Mouse (Mus musculus) stomach, postnatal 0 days (tissue): ENCODE data around the gene Ttc9c.

Experiments used
- CTCF ChIP-seq: IDR thresholded peaks from 2 replicates; pipeline ENCODE4 v1.5.1; 2016; ENCODE audit warnings: antibody characterized with exemption, low read depth, mild to moderate bottlenecking, moderate library complexity
- EP300 ChIP-seq: optimal IDR thresholded peaks from 2 replicates; pipeline ENCODE3; 2016; ENCODE audit warnings: antibody characterized with exemption

DNA sequence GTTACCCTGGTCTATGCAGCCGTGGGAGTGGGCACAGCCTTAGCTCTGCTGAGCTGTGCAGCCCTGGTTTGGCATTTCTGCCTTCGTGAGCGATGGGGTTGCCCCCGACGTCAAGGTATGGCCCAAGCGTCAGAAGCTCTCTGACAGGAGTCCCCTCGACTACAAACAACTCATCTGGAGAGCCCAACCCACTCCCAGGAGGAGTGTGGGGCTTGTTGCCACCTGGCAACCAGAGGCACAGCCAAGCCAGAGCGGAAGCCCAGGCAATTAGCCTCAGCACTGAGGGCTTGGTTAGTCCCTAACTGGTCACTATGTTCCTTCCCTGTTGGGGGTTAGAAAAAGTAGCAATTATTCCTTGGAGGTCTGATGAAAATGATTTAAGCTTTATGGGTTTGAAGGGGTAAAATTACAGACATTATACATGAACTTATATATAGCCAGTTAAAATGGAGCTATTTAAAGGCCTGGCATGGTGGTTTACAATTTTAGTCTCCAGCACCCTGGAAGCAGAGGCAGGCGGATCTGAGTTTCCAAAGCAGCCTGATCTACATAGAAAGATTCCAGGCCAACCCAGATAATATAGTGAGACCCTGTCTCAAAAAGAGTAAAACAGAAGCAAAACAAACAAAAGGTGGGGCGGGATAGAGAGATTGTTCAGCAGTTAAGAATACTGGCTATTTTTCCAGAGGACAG, 33.2 kb upstream of the Ttc9c start:
- TF ChIP-seq CTCF (no peak), EP300 (no peak)
